Mouse (Mus musculus) lung, adult 2 months (tissue): ENCODE measurements around the gene Gramd4.

Source experiments
- CTCF ChIP-seq: fragments of 200-500 bp; IDR thresholded peaks from 2 replicates; pipeline ENCODE4 v1.5.1; 2011; ENCODE audit warnings: mild to moderate bottlenecking, low read length, control low read depth; ENCODE audit not compliant: insufficient read depth
- POLR2A ChIP-seq: fragments of 200-500 bp; IDR thresholded peaks from 2 replicates; pipeline ENCODE4 v1.6.1; 2011; ENCODE audit warnings: low read depth, mild to moderate bottlenecking, control low read depth, low read length, borderline replicate concordance; ENCODE audit errors: extremely low read depth

DNA sequence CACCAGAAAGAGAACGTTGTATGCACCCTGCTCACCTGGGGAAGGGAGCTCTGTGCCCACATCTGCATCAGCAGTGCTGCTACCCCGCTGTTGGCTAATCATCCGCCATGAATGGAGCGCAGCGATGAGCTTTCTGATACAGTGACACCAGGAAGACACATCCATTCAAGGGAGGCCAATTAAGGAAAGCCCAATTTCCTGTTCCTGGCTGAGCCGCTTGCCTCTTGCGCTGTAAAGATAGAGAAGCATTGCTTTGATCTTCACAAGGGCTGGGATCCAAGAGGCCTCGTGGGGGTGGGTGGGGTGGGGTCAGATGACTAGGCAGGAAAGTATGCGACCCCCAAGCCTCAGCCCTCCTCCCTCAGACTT lies 55.8 kb downstream of the Gramd4 start:
- no peak for TF ChIP-seq POLR2A
- TF ChIP-seq CTCF: no peak
